Mouse (Mus musculus) liver, embryonic 11.5 days (tissue): ENCODE results near the gene Sema4c. TPM values are rescaled to one million over a fixed set of nuclear protein-coding genes. Genes with fewer than 3 reads are reported as not detected.

Experiments
- ATAC-seq: fragments of 200-750 bp; cut with Nextera tagmentation; replicated peaks from 2 replicates; pipeline ENCODE4 v1.8.0; 2017; ENCODE audit warnings: moderate number of reproducible peaks, mild to moderate bottlenecking, moderate TSS enrichment, moderate library complexity; ENCODE audit not compliant: low FRiP score
- DNase-seq: peaks from one replicate; pipeline ENCODE4 v3.0.0-alpha.2; 2017; ENCODE audit warnings: low spot score
- H3K27ac ChIP-seq: fragments of 300-500 bp; sonication (generic); 2 replicates; pipeline ENCODE4 v1.5.1; 2014; ENCODE audit warnings: mild to moderate bottlenecking, low read depth, low read length, control low read depth
- H3K27me3 ChIP-seq: fragments of 300-500 bp; sonication (generic); replicated peaks from 2 replicates; pipeline ENCODE4 v1.6.1; 2014; ENCODE audit warnings: low read length, mixed read lengths; ENCODE audit not compliant: control insufficient read depth, insufficient read depth
- H3K36me3 ChIP-seq: fragments of 300-500 bp; sonication (generic); 2 replicates; pipeline ENCODE4 v1.6.1; 2014; ENCODE audit warnings: mild to moderate bottlenecking, low read length, moderate library complexity, mixed read lengths; ENCODE audit not compliant: control insufficient read depth, insufficient read depth
- H3K4me1 ChIP-seq: fragments of 300-500 bp; sonication (generic); replicated peaks from 2 replicates; pipeline ENCODE4 v1.6.1; 2014; ENCODE audit warnings: low read length, mixed read lengths; ENCODE audit not compliant: control insufficient read depth, insufficient read depth
- H3K4me2 ChIP-seq: fragments of 300-500 bp; sonication (generic); 2 replicates; pipeline ENCODE4 v1.6.1; 2014; ENCODE audit warnings: mild to moderate bottlenecking, control low read depth, moderate library complexity
- H3K4me3 ChIP-seq: fragments of 300-500 bp; sonication (generic); 2 replicates; pipeline ENCODE4 v1.5.1; 2014; ENCODE audit warnings: low read depth, low read length, control low read depth
- H3K9ac ChIP-seq: fragments of 300-500 bp; sonication (generic); 2 replicates; pipeline ENCODE4 v1.6.1; 2014; ENCODE audit warnings: low read depth, low read length, control low read depth
- H3K9me3 ChIP-seq: fragments of 300-500 bp; sonication (generic); 2 replicates; pipeline ENCODE4 v1.6.1; 2016; ENCODE audit warnings: low read length, inconsistent platforms, mixed read lengths; ENCODE audit not compliant: control insufficient read depth
- WGBS: fragments of 180-500 bp; shearing (Covaris S2); extraction: QIAGEN DNeasy Blood & Tissue Kit; methylation state at CpG from one replicate; pipeline ENCODE4 v1.1.7; 2014; 5-methylcytosine and 5-hydroxymethylcytosine counted together
- polyA plus RNA-seq: library from polyadenylated mRNA; unstranded; fragments of >200 nt; fragmentation: Nextera tagmentation; extraction: Ambion mirVana; gene quantifications from 2 replicates; pipeline ENCODE4 v1.2.1, GENCODE M21; 2014

Sema4c gene
- polyA plus RNA-seq, 1 experiment from 2014 or later, result 0.77 TPM

- Histone ChIP-seq H3K4me1 (no peaks in the 10 kb centered on the region), H3K9ac (no peak overlapping the region), H3K27me3 (no peaks in the 10 kb centered on the region), H3K36me3 (0 out of 2 replicates have a peak, but pooled peaks cover 3% of the 10 kb centered on the region), H3K4me3 (no peak overlapping the region), H3K9me3 (no peaks in the 10 kb centered on the region), H3K4me2 (no peak overlapping the region), H3K27ac (no peak overlapping the region)
- ATAC-seq (no peak), DNase-seq (no peak)
- WGBS, result 86% methylated on average over 8 of the region's 8 CpGs
Measured at GRCm38 (mm10) chr1:36530485-36530884, 27.7 kb downstream of the Sema4c start.

GRCm38 (mm10) chr1:36529875-36530274 is 28.3 kb downstream of the Sema4c start:
- no peaks in the 10 kb centered on the region for H3K4me1 ChIP-seq
- no peaks in the 10 kb centered on the region for H3K27me3 ChIP-seq
- no peak overlapping the region for H3K4me3 ChIP-seq
- H3K4me2 ChIP-seq, result no peak overlapping the region
- no peaks in the 10 kb centered on the region for H3K9me3 ChIP-seq
- H3K9ac ChIP-seq, result no peak overlapping the region
- no peak for ATAC-seq
- DNase-seq, result no peak
- peaks cover 9% of the 10 kb centered on the region; the same call in 1 of the 2 replicates for H3K36me3 ChIP-seq
- WGBS, result 93% methylated on average over 4 of the region's 4 CpGs
- no peak overlapping the region for H3K27ac ChIP-seq

GRCm38 (mm10) chr1:36529274-36529673 is 28.9 kb downstream of the Sema4c start:
- H3K9ac ChIP-seq, result no peak overlapping the region
- no peaks in the 10 kb centered on the region for H3K9me3 ChIP-seq
- no peaks in the 10 kb centered on the region for H3K4me1 ChIP-seq
- no peak overlapping the region for H3K27ac ChIP-seq
- WGBS, result 86% methylated on average over 4 of the region's 4 CpGs
- ATAC-seq (no peak), DNase-seq (no peak)
- no peak overlapping the region for H3K4me3 ChIP-seq
- H3K27me3 ChIP-seq, result no peaks in the 10 kb centered on the region
- H3K4me2 ChIP-seq, result no peak overlapping the region
- H3K36me3 ChIP-seq, result peaks cover 14% of the 10 kb centered on the region; the same call in 1 of the 2 replicates

GRCm38 (mm10) chr1:36528351-36528750 is 29.8 kb downstream of the Sema4c start:
- H3K36me3 ChIP-seq, result peaks cover 21% of the 10 kb centered on the region
- DNase-seq, result no peak

GRCm38 (mm10) chr1:36526903-36527302 is 31.2 kb downstream of the Sema4c start:
- 91% methylated on average over 10 of the region's 10 CpGs for WGBS

More at GRCm38 (mm10) chr1:36528351-36528750, 29.8 kb downstream of the Sema4c start:
- Histone ChIP-seq H3K4me3 (no peak overlapping the region), H3K4me1 (no peaks in the 10 kb centered on the region), H3K27me3 (no peaks in the 10 kb centered on the region), H3K4me2 (no peak overlapping the region), H3K27ac (no peak overlapping the region), H3K9me3 (no peaks in the 10 kb centered on the region), H3K9ac (no peak overlapping the region)
- 67% methylated on average over 1 of the region's 1 CpGs for WGBS
- ATAC-seq, result no peak

GRCm38 (mm10) chr1:36525774-36526173 is 32.4 kb downstream of the Sema4c start:
- no peaks in the 10 kb centered on the region for H3K27me3 ChIP-seq
- 84% methylated on average over 12 of the region's 12 CpGs for WGBS
- ATAC-seq (no peak), DNase-seq (no peak)
- H3K9me3 ChIP-seq, result no peaks in the 10 kb centered on the region
- H3K4me3 ChIP-seq, result no peak overlapping the region
- peaks cover 37% of the 10 kb centered on the region for H3K36me3 ChIP-seq
- no peaks in the 10 kb centered on the region for H3K4me1 ChIP-seq
- no peak overlapping the region for H3K9ac ChIP-seq
- no peak overlapping the region for H3K27ac ChIP-seq
- no peak overlapping the region for H3K4me2 ChIP-seq

More at GRCm38 (mm10) chr1:36526903-36527302, 31.2 kb downstream of the Sema4c start:
- Histone ChIP-seq H3K4me3 (no peak overlapping the region), H3K27me3 (no peaks in the 10 kb centered on the region), H3K27ac (no peak overlapping the region), H3K4me1 (no peaks in the 10 kb centered on the region), H3K9me3 (no peaks in the 10 kb centered on the region), H3K9ac (no peak overlapping the region), H3K36me3 (peaks cover 28% of the 10 kb centered on the region), H3K4me2 (no peak overlapping the region)
- ATAC-seq, result no peak
- no peak for DNase-seq

- no peak overlapping the region for H3K4me3 ChIP-seq
- H3K4me1 ChIP-seq, result no peaks in the 10 kb centered on the region
- no peak overlapping the region for H3K9ac ChIP-seq
- ATAC-seq (no peak), DNase-seq (no peak)
- peaks cover 44% of the 10 kb centered on the region for H3K36me3 ChIP-seq
- H3K4me2 ChIP-seq, result no peak overlapping the region
- H3K9me3 ChIP-seq, result no peaks in the 10 kb centered on the region
- H3K27ac ChIP-seq, result no peak overlapping the region
- 92% methylated on average over 5 of the region's 5 CpGs for WGBS
- no peaks in the 10 kb centered on the region for H3K27me3 ChIP-seq
Measured at GRCm38 (mm10) chr1:36524058-36524457, 34.1 kb downstream of the Sema4c start.

- no peak overlapping the region for H3K27ac ChIP-seq
- no peak for ATAC-seq
Measured at GRCm38 (mm10) chr1:36523332-36524013, 34.7 kb downstream of the Sema4c start.

GRCm38 (mm10) chr1:36522210-36522609 is 35.9 kb downstream of the Sema4c start:
- no peak overlapping the region for H3K4me3 ChIP-seq
- no peaks in the 10 kb centered on the region for H3K9me3 ChIP-seq
- no peak for ATAC-seq
- no peaks in the 10 kb centered on the region for H3K27me3 ChIP-seq
- H3K4me1 ChIP-seq, result no peaks in the 10 kb centered on the region
- H3K27ac ChIP-seq, result no peak overlapping the region
- H3K9ac ChIP-seq, result no peak overlapping the region
- peaks cover 43% of the 10 kb centered on the region for H3K36me3 ChIP-seq
- 87% methylated on average over 7 of the region's 7 CpGs for WGBS
- no peak overlapping the region for H3K4me2 ChIP-seq
- no peak for DNase-seq

More at GRCm38 (mm10) chr1:36523332-36524013, 34.7 kb downstream of the Sema4c start:
- Histone ChIP-seq H3K27me3 (no peaks in the 10 kb centered on the region), H3K9ac (no peak overlapping the region), H3K4me1 (no peaks in the 10 kb centered on the region), H3K9me3 (no peaks in the 10 kb centered on the region), H3K4me3 (no peak overlapping the region), H3K4me2 (no peak overlapping the region), H3K36me3 (peaks cover 46% of the 10 kb centered on the region)
- WGBS, result 85% methylated on average over 9 of the region's 9 CpGs
- DNase-seq, result no peak
